Mouse (Mus musculus) forebrain, embryonic 11.5 days (tissue): Measurements from ENCODE around the gene Slc11a1. TPM values are rescaled to one million over a fixed set of nuclear protein-coding genes. Genes with fewer than 3 reads are reported as not detected.

Experiments used
- ATAC-seq: fragments of 200-750 bp; cut with Nextera tagmentation; replicated peaks from 2 replicates; pipeline ENCODE4 v1.8.0; 2017; ENCODE audit warnings: moderate TSS enrichment; ENCODE audit not compliant: low FRiP score
- DNase-seq: peaks from one replicate; pipeline ENCODE4 v3.0.0-alpha.2; 2017; ENCODE audit warnings: low spot score
- H3K27ac ChIP-seq: fragments of 300-500 bp; sonication (generic); 2 replicates; pipeline ENCODE4 v1.5.1; 2014; ENCODE audit warnings: low read depth, low read length
- H3K27me3 ChIP-seq: fragments of 300-500 bp; sonication (generic); 2 replicates; pipeline ENCODE4 v1.6.1; 2014; ENCODE audit warnings: mild to moderate bottlenecking, low read length, mixed read lengths; ENCODE audit not compliant: control insufficient read depth, insufficient read depth
- H3K36me3 ChIP-seq: fragments of 300-500 bp; sonication (generic); 2 replicates; pipeline ENCODE4 v1.6.1; 2014; ENCODE audit warnings: mild to moderate bottlenecking, low read length, moderate library complexity, mixed read lengths; ENCODE audit not compliant: control insufficient read depth, insufficient read depth
- H3K4me1 ChIP-seq: fragments of 300-500 bp; sonication (generic); replicated peaks from 2 replicates; pipeline ENCODE4 v1.6.1; 2014; ENCODE audit warnings: low read length, mixed read lengths; ENCODE audit not compliant: control insufficient read depth, insufficient read depth
- H3K4me2 ChIP-seq: fragments of 300-500 bp; sonication (generic); 2 replicates; pipeline ENCODE4 v1.6.1; 2014; ENCODE audit warnings: low read depth, mild to moderate bottlenecking, low read length, moderate library complexity, mixed read lengths; ENCODE audit not compliant: severe bottlenecking
- H3K4me3 ChIP-seq: fragments of 300-500 bp; sonication (generic); 2 replicates; pipeline ENCODE4 v1.5.1; 2014; ENCODE audit warnings: low read depth, low read length
- H3K9ac ChIP-seq: fragments of 300-500 bp; sonication (generic); 2 replicates; pipeline ENCODE4 v1.6.1; 2014; ENCODE audit warnings: low read length
- H3K9me3 ChIP-seq: fragments of 300-500 bp; sonication (generic); 2 replicates; pipeline ENCODE4 v1.6.1; 2016; ENCODE audit warnings: low read length, mixed read lengths; ENCODE audit not compliant: control insufficient read depth
- WGBS: fragments of 180-500 bp; shearing (Covaris S2); extraction: QIAGEN DNeasy Blood & Tissue Kit; methylation state at CpG from one replicate; pipeline ENCODE4 v1.1.7; 2014; 5-methylcytosine and 5-hydroxymethylcytosine counted together
- polyA plus RNA-seq: library from polyadenylated mRNA; unstranded; fragments of >200 nt; fragmentation: Nextera tagmentation; extraction: Ambion mirVana; gene quantifications from 2 replicates; pipeline ENCODE4 v1.2.1, GENCODE M21; 2014

Slc11a1 gene
- polyA plus RNA-seq, 1 experiment from 2014 or later = 1.9 TPM

DNA sequence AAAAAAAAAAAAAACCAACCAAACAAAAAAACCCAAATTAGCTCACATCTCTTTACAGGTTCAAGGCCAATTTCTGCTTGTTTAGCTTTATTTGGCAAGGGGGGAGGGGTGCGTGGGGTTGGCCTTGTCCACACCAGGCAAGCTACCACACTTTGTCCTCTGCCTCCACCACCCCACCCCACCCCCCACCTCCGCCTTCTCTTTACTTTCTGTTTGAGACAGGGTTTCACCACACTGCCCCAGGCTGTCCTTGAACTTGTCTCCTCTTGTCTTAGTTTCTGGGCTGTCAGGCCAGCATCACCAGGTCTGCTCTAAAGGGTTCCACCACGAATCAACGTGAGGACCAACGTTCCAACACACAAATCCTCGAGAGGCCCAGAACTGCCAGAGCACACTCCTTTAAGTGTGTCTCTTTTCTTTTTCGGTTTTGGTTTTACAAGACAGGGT lies 4.1 kb downstream of the Slc11a1 start:
- no peak for ATAC-seq
- Histone ChIP-seq H3K4me1 (no peaks in the 10 kb centered on the region), H3K4me3 (no peak overlapping the region), H3K4me2 (no peak overlapping the region), H3K9ac (no peak overlapping the region), H3K27me3 (no peaks in the 10 kb centered on the region), H3K27ac (no peak overlapping the region), H3K9me3 (no peaks in the 10 kb centered on the region), H3K36me3 (no peaks in the 10 kb centered on the region)
- DNase-seq = no peak
- whole genome bisulfite sequencing = 87% methylated on average over 7 of the region's 7 CpGs

DNA sequence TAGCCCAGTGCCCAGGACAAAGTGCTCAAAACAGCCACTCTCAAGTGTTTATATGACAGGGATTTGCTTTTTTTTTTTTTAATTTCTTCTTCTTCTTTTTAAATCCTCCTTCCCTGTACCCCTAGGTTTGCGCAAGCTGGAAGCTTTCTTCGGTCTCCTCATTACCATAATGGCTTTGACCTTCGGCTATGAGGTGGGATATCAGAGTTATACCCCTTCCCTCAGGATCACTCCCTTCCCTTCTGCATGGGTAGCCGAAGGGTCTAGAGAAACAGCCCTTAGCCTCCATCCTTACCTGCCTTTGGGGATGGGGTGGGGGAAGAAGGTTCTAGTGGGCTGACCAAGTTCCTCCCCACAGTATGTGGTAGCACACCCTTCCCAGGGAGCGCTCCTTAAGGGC lies 5.5 kb downstream of the Slc11a1 start:
- H3K4me2 ChIP-seq = no peak overlapping the region
- DNase-seq (no peak), ATAC-seq (no peak)
- H3K9ac ChIP-seq = no peak overlapping the region
- H3K4me1 ChIP-seq = no peaks in the 10 kb centered on the region
- WGBS = 90% methylated on average over 5 of the region's 5 CpGs
- no peaks in the 10 kb centered on the region for H3K9me3 ChIP-seq
- H3K36me3 ChIP-seq = no peaks in the 10 kb centered on the region
- H3K27me3 ChIP-seq = no peaks in the 10 kb centered on the region
- H3K4me3 ChIP-seq = no peak overlapping the region
- no peak overlapping the region for H3K27ac ChIP-seq

DNA sequence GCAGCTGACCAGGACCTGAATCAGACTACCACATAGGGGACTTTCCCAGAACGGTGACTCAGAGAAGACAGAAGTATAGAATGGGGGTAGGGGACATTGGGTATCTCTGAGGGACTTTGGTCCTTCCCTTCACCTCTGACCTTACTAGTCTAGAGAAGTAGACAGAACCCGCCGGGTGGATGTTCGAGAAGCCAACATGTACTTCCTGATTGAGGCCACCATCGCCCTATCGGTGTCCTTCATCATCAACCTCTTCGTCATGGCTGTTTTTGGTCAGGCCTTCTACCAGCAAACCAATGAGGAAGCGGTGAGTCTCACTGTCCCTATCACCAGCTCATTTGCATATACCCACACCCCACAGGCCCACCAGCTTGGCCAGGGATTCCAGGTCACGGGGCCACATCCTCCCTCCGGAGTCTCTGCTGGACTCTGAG lies 6.6 kb downstream of the Slc11a1 start:
- Histone ChIP-seq H3K9ac (no peak overlapping the region), H3K36me3 (no peaks in the 10 kb centered on the region), H3K4me2 (no peak overlapping the region), H3K27me3 (no peaks in the 10 kb centered on the region), H3K4me3 (no peak overlapping the region), H3K9me3 (no peaks in the 10 kb centered on the region), H3K27ac (no peak overlapping the region), H3K4me1 (no peaks in the 10 kb centered on the region)
- ATAC-seq = no peak
- no peak for DNase-seq
- 94% methylated on average over 10 of the region's 10 CpGs for WGBS

DNA sequence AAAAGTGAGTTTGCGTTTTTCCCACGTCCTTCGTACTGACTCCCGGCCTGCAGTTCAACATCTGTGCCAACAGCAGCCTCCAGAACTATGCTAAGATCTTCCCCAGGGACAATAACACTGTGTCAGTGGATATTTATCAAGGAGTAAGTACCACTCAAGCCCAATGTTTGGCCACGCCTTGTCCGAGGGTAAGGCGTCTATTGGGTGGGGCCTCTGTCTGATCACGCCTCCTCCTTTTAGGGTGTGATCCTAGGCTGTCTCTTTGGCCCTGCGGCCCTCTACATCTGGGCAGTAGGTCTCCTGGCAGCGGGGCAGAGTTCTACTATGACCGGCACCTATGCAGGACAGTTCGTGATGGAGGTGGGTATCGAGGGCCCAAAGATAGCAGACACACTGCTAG lies 8.4 kb downstream of the Slc11a1 start:
- Histone ChIP-seq H3K4me1 (peaks cover 3% of the 10 kb centered on the region; the same call in 1 of the 2 replicates), H3K9me3 (no peaks in the 10 kb centered on the region), H3K27ac (no peak overlapping the region), H3K9ac (no peak overlapping the region), H3K4me2 (no peak overlapping the region), H3K36me3 (no peaks in the 10 kb centered on the region), H3K27me3 (no peaks in the 10 kb centered on the region), H3K4me3 (no peak overlapping the region)
- 95% methylated on average over 13 of the region's 13 CpGs for WGBS
- no peak for DNase-seq
- no peak for ATAC-seq

- 86% methylated on average over 8 of the region's 8 CpGs for WGBS
Observed at GRCm38 (mm10) chr1:74384525-74384924, 9.5 kb downstream of the Slc11a1 start.

GRCm38 (mm10) chr1:74385064-74385463 lies 10.1 kb downstream of the Slc11a1 start:
- WGBS = 91% methylated on average over 10 of the region's 10 CpGs
- no peak overlapping the region for H3K4me3 ChIP-seq
- no peak for ATAC-seq

More at GRCm38 (mm10) chr1:74384525-74384924, 9.5 kb downstream of the Slc11a1 start:
- Histone ChIP-seq H3K4me1 (peaks cover 3% of the 10 kb centered on the region; the same call in 1 of the 2 replicates), H3K27ac (no peak overlapping the region), H3K36me3 (no peaks in the 10 kb centered on the region), H3K9ac (no peak overlapping the region), H3K9me3 (no peaks in the 10 kb centered on the region), H3K4me3 (no peak overlapping the region), H3K27me3 (no peaks in the 10 kb centered on the region; the same call in 1 of the 2 replicates), H3K4me2 (no peak overlapping the region)
- ATAC-seq = no peak
- DNase-seq = no peak

GRCm38 (mm10) chr1:74385531-74385930 lies 10.5 kb downstream of the Slc11a1 start:
- Histone ChIP-seq H3K36me3 (no peaks in the 10 kb centered on the region), H3K27me3 (peaks cover 2% of the 10 kb centered on the region; the same call in 1 of the 2 replicates), H3K4me1 (peaks cover 8% of the 10 kb centered on the region; the same call in 1 of the 2 replicates), H3K4me3 (no peak overlapping the region), H3K4me2 (no peak overlapping the region), H3K9ac (no peak overlapping the region), H3K9me3 (no peaks in the 10 kb centered on the region), H3K27ac (no peak overlapping the region)
- WGBS = 88% methylated on average over 8 of the region's 8 CpGs
- DNase-seq (no peak), ATAC-seq (no peak)

More at GRCm38 (mm10) chr1:74385064-74385463, 10.1 kb downstream of the Slc11a1 start:
- no peak for DNase-seq
- H3K4me2 ChIP-seq = no peak overlapping the region
- H3K4me1 ChIP-seq = peaks cover 4% of the 10 kb centered on the region; the same call in 1 of the 2 replicates
- H3K27me3 ChIP-seq = peaks cover 2% of the 10 kb centered on the region; the same call in 1 of the 2 replicates
- no peak overlapping the region for H3K9ac ChIP-seq
- H3K27ac ChIP-seq = no peak overlapping the region
- H3K9me3 ChIP-seq = no peaks in the 10 kb centered on the region
- H3K36me3 ChIP-seq = no peaks in the 10 kb centered on the region

GRCm38 (mm10) chr1:74386363-74386713 lies 11.3 kb downstream of the Slc11a1 start:
- H3K4me2 ChIP-seq = peak overlapping the region; percentile 68
- peaks cover 2% of the 10 kb centered on the region; the same call in 1 of the 2 replicates for H3K27me3 ChIP-seq
- no peaks in the 10 kb centered on the region for H3K9me3 ChIP-seq
- peak overlapping the region; percentile 63 for H3K4me3 ChIP-seq
- H3K9ac ChIP-seq = peak overlapping the region; percentile 75
- H3K36me3 ChIP-seq = no peaks in the 10 kb centered on the region
- H3K4me1 ChIP-seq = peaks cover 8% of the 10 kb centered on the region; the same call in 1 of the 2 replicates
- ATAC-seq (no peak), DNase-seq (no peak)
- WGBS = 66% methylated on average over 7 of the region's 10 CpGs
- H3K27ac ChIP-seq = peak overlapping the region; percentile 89

- peak; percentile 83 for ATAC-seq
- H3K27me3 ChIP-seq = peaks cover 2% of the 10 kb centered on the region; the same call in 1 of the 2 replicates
- H3K27ac ChIP-seq = peak overlapping the region; percentile 89
- H3K9me3 ChIP-seq = no peaks in the 10 kb centered on the region
- whole genome bisulfite sequencing = under 1% methylated on average over 26 of the region's 26 CpGs
- peak overlapping the region; percentile 63 for H3K4me3 ChIP-seq
- H3K4me2 ChIP-seq = peak overlapping the region; percentile 68
- peak overlapping the region; percentile 75 for H3K9ac ChIP-seq
- peaks cover 8% of the 10 kb centered on the region; the same call in 1 of the 2 replicates for H3K4me1 ChIP-seq
- peak; percentile 96 for DNase-seq
- H3K36me3 ChIP-seq = no peaks in the 10 kb centered on the region
Observed at GRCm38 (mm10) chr1:74386714-74387385, 11.9 kb downstream of the Slc11a1 start.
